Mouse (Mus musculus): ENCODE results near the gene Lamtor1. TPM values are rescaled to one million over a fixed set of nuclear protein-coding genes. Genes with fewer than 3 reads are reported as not detected.

Gene Lamtor1
- total RNA-seq, 2 experiments from 2014 or later = 105 to 111 TPM

Small RNA genes lying within 50 kb of the gene (microRNA-seq; reads per million reads assigned to microRNA genes)
- not detected for gene Gm22655

Other genes starting within 250 kb of the Lamtor1 start
- 10 to 100 TPM; 59.7 to 62.6 TPM for gene Clpb, start 242.3 kb upstream of the Lamtor1 start, total RNA-seq (2021)
- gene Phox2a, start 87.6 kb upstream of the Lamtor1 start, total RNA-seq (2021) = under 1 TPM; 0.26 to 0.42 TPM
- 100 to 1,000 TPM; 145 to 148 TPM for gene Inppl1, start 67.7 kb upstream of the Lamtor1 start, total RNA-seq (2021)
- gene Folr2, start 48.7 kb upstream of the Lamtor1 start, total RNA-seq (2021) = 1 to 10 TPM; 5.5 to 6.8 TPM
- 10 to 100 TPM; 16.5 to 17.9 TPM for gene Anapc15, start 42.2 kb upstream of the Lamtor1 start, total RNA-seq (2021)
- under 1 TPM; 0.26 to 0.59 TPM for gene Folr1, start 35.1 kb upstream of the Lamtor1 start, total RNA-seq (2021)
- not detected for gene Tomt, start 455 bp downstream of the Lamtor1 start, total RNA-seq (2021)
- gene Lrrc51, start 28.0 kb downstream of the Lamtor1 start, total RNA-seq (2021) = 1 to 10 TPM; 3.3 to 4.1 TPM
- gene Numa1, start 28.2 kb downstream of the Lamtor1 start, total RNA-seq (2021) = 10 to 100 TPM; 88.4 to 93.0 TPM
- gene Il18bp, start 112.8 kb downstream of the Lamtor1 start, total RNA-seq (2021) = 1 to 10 TPM; 6.5 to 6.8 TPM
- gene Rnf121, start 159.6 kb downstream of the Lamtor1 start, total RNA-seq (2021) = 10 to 100 TPM; 20.9 to 22.8 TPM
- 1 to 10 TPM; 9.4 to 9.6 TPM for gene Xndc1, start 159.6 kb downstream of the Lamtor1 start, total RNA-seq (2021)
- under 1 TPM; 0.91 to 0.92 TPM for gene Xntrpc, start 159.8 kb downstream of the Lamtor1 start, total RNA-seq (2021)
- gene Trpc2, start 177.2 kb downstream of the Lamtor1 start, total RNA-seq (2021) = under 1 TPM; 0.11 to 0.47 TPM
- 100 to 1,000 TPM; 203 to 252 TPM for gene Art1, start 195.8 kb downstream of the Lamtor1 start, total RNA-seq (2021)
- 10 to 100 TPM; 10.5 to 14.3 TPM for gene Art5, start 203.6 kb downstream of the Lamtor1 start, total RNA-seq (2021)
- gene Chrna10, start 210.9 kb downstream of the Lamtor1 start, total RNA-seq (2021) = not detected

All from heart, postnatal 25 days (tissue).